20 mouse cellular contexts compared by ENCODE assay signal in genomic region chr7:68455451-68455850, GRCm38 (mm10).
A peak's percentile ranks its signal among the peaks of the same experiment; 100 is the strongest.
DNase-seq lines count a peak whose midpoint lies in the region.
"Had no signal": no experiment of that assay in that cellular context is flagged by ENCODE, and none has a peak within 500 bp of the region (broad histone marks: within the 10 kb centered on the region; RNA-seq: fewer than 3 reads in every experiment).

No protein-coding gene starts in this region.

- H3K27me3 ChIP-seq in limb, embryonic 10.5 days (ENCODE audit: low read depth, poor library complexity, severe bottlenecking) = peaks cover 25% of the 10 kb centered on the region; the same call in 1 of the 2 replicates
- H3K27me3 ChIP-seq: embryonic facial prominence, embryonic 13.5 days; embryonic facial prominence, embryonic 15.5 days; forebrain, embryonic 12.5 days had no signal

- H3K4me3 ChIP-seq in limb, embryonic 10.5 days = no peak overlapping the region
- H3K4me3 ChIP-seq: embryonic facial prominence, embryonic 13.5 days; embryonic facial prominence, embryonic 15.5 days; erythroblast, embryonic 14.5 days; forebrain, embryonic 10.5 days; forebrain, embryonic 12.5 days had no signal

- H3K4me1 ChIP-seq in limb, embryonic 10.5 days = peaks cover 19% of the 10 kb centered on the region
- H3K4me1 ChIP-seq: embryonic facial prominence, embryonic 15.5 days; forebrain, embryonic 12.5 days had no signal

- H3K9me3 ChIP-seq in limb, embryonic 10.5 days (replicated peaks) = no peaks in the 10 kb centered on the region
- H3K9me3 ChIP-seq: embryonic facial prominence, embryonic 13.5 days; embryonic facial prominence, embryonic 15.5 days; forebrain, embryonic 10.5 days; forebrain, embryonic 12.5 days had no signal

- 19% methylated on average over 5 of the region's 5 CpGs for WGBS in limb, embryonic 10.5 days

- no peaks in the 10 kb centered on the region for H3K36me3 ChIP-seq in limb, embryonic 10.5 days
- H3K36me3 ChIP-seq: embryonic facial prominence, embryonic 13.5 days; embryonic facial prominence, embryonic 15.5 days; forebrain, embryonic 10.5 days; forebrain, embryonic 12.5 days had no signal

- DNase-seq in embryo, embryonic 9.5 days (ENCODE audit: extremely low spot score) = peak; percentile 28
- DNase-seq in embryo, embryonic 11 days = no peak
- DNase-seq in forelimb bud, embryonic 11.5 days (ENCODE audit: low read depth, low spot score) = peak; percentile 71
- DNase-seq in limb, embryonic 10.5 days (ENCODE audit: low spot score) = peak; percentile 74
- no peak for DNase-seq in natural killer cell, adult 2 months (ENCODE audit: low spot score in 2 of 2)
- no peak for DNase-seq in neural tube, embryonic 10.5 days (ENCODE audit: extremely low spot score, low spot score)
- DNase-seq: adrenal gland, adult 2 months; adrenal gland, postnatal 10 days; adrenal gland, postnatal 25 days; cerebellum, adult 11 months; cerebellum, adult 18-20 months; cerebellum, adult 8-10 months; cerebellum, adult 9-11 months; cerebellum, postnatal 14 days; cerebellum, postnatal 36 days had no signal

- peak overlapping the region; percentile 27 for H3K27ac ChIP-seq in limb, embryonic 10.5 days
- H3K27ac ChIP-seq: embryonic facial prominence, embryonic 13.5 days; embryonic facial prominence, embryonic 15.5 days; forebrain, embryonic 10.5 days; forebrain, embryonic 12.5 days had no signal

Comparison
In these comparisons a context has a peak if more than half of its experiments do, and no peak if none do; other contexts are left out.
1. DNase-seq: peak in embryo, embryonic 9.5 days (single experiment), forelimb bud, embryonic 11.5 days (single experiment) and limb, embryonic 10.5 days (single experiment); none in embryo, embryonic 11 days (single experiment), natural killer cell, adult 2 months (0 of 2) and neural tube, embryonic 10.5 days (single experiment).